Mouse (Mus musculus) lung, adult 2 months (tissue): Measurements from ENCODE around the gene Gmds.

ENCODE experiments used
- CTCF ChIP-seq: fragments of 200-500 bp; IDR thresholded peaks from 2 replicates; pipeline ENCODE4 v1.5.1; 2011; ENCODE audit warnings: mild to moderate bottlenecking, low read length, control low read depth; ENCODE audit not compliant: insufficient read depth
- POLR2A ChIP-seq: fragments of 200-500 bp; IDR thresholded peaks from 2 replicates; pipeline ENCODE4 v1.6.1; 2011; ENCODE audit warnings: low read depth, mild to moderate bottlenecking, control low read depth, low read length, borderline replicate concordance; ENCODE audit errors: extremely low read depth

DNA sequence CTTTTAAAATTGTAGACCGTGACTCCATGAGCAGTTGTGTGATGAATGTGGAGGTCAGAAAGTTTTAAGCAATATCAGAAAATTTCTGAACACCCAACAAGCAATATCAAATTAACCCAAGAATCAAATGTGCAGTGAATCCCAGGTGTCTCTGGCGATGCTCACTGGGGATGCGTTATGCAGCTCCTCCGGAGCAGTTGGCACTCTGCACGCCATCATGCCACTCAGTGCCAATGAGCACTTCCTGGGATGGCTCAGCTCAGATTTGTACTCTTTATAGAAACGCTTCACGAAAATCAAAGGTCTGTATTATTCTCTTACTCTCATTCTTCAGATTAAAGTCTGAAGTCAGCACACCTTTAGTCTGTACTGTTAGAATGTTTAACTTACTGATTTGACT lies 360.4 kb downstream of the Gmds start:
- TF ChIP-seq POLR2A (no peak), CTCF (no peak)
